Mouse (Mus musculus) right cerebral cortex, adult 2 months (tissue): Measurements from ENCODE around the gene Tbc1d8.
A peak's percentile ranks its signal among the peaks of the same experiment; 100 is the strongest.

Experiments
- DNase-seq, 2 experiments: peaks; one replicate each; pipeline ENCODE4 v3.0.0; 2021 to 2022; ENCODE audit warnings: low spot score in 2 of 2

Tbc1d8 gene

GRCm38 (mm10) chr1:39478057-39478895, at the start of gene Tbc1d8:
Gene Tbc1d8 (minus strand): TSS chr1:39478755.
- DNase-seq: peak; percentile 77 to 80

GRCm38 (mm10) chr1:39528319-39528718, 49.8 kb upstream of the Tbc1d8 start:
- DNase-seq: no peak

DNA sequence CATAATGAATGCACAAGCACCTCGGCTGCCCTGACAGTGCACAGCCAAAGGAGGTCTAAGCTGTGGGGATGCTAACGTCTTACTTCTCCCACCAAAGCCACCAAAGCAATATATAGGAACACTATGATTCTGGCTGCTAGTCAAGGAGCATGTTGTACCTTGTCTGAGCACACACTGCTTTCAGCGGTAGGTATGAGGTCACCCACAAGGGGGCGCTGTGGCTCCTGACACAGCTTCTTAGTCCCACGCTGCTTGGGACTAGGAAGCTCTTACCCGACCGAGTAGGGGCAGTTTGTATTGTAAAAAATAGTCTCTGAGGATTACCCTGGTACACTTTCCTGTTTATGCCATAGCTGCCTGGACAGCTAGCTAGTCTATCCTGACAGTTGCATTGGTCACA, 48.9 kb upstream of the Tbc1d8 start:
- DNase-seq: peak; percentile 68 to 75

GRCm38 (mm10) chr1:39526371-39527167, 48.0 kb upstream of the Tbc1d8 start:
- no peak for DNase-seq

GRCm38 (mm10) chr1:39525763-39526162, 47.2 kb upstream of the Tbc1d8 start:
- DNase-seq: no peak

- peak; percentile 34 to 47 for DNase-seq
Measured at GRCm38 (mm10) chr1:39522519-39522918, 44.0 kb upstream of the Tbc1d8 start.

DNA sequence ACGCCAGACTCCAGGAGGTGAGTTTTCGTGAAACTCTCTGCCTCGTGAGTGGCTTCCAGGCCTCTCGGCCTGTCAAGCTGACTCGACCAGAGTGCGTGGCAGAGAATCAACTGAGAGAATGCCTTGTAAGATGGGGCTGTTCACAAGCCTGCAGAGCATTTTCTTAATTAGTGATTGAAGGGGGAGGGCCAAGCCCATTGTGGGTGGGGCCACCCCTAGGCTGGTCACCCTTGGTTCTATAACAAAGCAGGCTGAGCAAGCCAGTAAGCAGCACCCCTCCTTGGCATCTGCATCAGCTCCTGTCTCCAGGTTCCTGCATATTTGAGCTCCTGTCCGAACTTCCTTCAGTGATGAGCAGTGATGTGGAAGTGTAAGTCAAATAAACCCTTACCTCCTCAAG, 42.8 kb upstream of the Tbc1d8 start:
- DNase-seq: no peak

DNA sequence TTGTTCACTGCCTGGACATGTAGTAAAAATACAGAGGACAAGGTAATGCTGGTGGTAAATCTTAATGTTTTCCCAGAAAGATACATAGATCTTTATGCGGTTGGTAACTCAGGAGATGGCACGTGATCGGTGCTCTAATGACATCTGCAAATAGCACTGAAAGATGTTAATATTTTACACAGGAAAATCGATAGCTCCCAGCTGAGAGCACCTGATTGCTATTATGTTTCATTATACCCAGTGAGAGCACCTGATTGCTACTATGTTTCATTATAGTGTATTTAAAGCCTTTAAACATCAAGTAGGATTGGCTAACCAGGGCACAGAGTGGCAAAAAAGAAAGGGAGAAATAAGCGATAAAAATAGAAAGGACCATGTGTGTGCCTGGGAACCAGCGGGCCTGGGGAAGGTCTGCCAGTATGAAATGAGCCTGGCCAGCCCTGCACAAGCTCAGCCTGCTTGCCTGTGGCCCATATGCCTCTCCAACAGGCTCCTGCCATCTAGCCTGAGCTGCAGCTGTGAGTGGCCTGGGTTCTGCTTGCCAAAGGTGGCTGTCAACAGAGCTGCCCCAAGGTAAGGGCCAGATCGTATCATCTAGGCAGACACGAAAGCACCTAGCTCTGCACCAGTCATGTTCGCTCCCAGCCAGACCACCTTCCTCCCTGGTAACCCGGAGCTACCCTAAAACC, 36.9 kb upstream of the Tbc1d8 start:
- no peak for DNase-seq

DNA sequence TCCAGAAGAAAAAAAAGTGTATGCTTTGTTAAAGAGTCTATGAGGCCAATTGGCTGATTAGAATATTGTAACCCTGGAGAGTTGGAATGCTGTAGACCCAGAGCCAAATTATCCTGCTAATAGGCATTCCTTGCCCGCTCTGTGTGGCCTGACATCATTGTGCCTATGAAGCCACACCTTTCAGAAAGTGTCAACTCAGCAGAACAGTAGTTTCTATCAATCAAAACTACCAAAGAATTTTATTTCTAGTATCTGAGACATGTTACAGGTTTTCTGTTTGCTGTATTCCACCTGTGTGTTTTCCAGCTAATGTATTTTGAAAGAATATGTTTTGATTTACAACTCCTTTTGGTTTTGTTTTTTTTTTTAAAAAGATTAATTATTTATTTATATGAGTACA, 33.6 kb upstream of the Tbc1d8 start:
- no peak for DNase-seq

- no peak for DNase-seq
Measured at GRCm38 (mm10) chr1:39511775-39512174, 33.2 kb upstream of the Tbc1d8 start.

GRCm38 (mm10) chr1:39505600-39505999, 27.0 kb upstream of the Tbc1d8 start:
- no peak for DNase-seq

DNA sequence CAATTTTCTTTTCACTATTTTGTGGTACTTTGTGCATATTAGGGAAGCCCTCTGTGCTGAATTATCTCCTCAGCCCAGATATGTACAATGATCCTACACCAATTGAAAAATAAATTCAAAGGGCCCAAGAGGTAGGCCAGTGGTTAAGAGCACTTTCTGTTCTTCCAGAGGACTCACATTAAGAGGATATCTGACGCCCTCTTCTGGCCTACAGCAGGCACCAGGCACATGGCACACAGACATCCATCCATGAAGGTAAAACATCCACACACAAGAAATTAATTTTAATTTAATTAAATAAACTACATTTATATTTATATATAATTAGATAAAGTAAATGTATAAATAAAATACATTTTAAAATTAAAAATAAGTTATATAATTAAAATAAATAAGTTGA, 25.7 kb upstream of the Tbc1d8 start:
- DNase-seq: peak; percentile 38 to 40

DNA sequence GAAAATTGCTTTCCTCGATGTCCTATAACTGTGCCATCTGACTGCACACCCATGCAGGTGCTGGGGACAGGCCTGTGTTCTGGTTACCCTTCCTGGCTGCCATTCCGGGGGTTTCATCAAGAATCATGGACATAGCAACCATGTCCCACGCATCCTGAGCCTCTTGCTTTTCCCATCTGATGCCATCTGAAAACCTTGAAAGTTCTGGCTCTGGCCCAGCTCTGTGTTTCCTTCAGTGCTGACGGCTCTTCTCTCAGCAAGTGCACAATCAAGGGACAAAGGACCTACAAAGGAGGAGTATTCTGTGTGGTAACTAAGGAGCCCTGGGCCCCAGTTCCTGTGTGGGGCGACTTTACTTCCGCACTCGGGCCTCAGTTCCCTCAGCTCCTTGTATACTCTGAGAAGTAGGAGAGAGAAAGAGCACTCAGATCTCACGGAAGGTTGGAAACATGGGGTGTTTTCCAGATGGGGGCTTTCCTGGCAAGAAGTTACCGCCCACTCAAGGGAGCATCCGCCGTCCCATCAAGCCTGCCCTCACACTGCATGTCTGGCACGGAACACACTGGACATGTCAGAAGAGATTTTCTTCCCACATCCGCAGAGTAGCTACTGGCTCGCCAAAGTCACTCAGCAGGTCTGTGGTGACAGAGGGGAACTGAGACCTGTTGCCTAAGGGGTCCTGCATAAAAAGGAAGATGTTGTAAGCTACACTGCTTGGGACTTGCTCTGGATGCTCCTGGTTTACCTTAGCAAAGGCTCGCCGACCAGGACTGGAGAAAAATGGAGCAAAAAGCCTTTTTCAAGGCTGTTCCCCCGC, 24.5 kb upstream of the Tbc1d8 start:
- peak; percentile 19 to 30 for DNase-seq

DNA sequence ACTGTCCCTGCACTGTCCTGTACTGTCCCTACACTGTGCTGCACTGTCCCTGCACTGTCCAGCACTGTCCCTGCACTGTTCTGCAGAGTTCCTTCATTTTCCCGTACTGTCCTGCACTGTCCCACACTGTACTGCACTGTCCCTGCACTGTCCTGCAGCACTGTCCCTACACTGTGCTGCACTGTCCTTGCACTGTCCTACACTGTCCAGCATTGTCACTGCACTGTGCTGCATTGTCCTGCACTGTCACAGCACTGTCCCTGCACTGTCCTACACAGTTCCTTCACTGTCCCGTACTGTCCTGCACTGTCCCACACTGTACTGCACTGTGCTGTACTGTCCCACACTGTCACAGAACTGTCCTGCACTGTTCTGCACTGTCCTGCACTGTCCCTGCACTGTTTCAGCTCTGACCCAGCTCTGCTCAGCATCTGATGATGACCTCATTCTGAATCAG, 21.0 kb upstream of the Tbc1d8 start:
- no peak for DNase-seq

GRCm38 (mm10) chr1:39497748-39498147, 19.2 kb upstream of the Tbc1d8 start:
- no peak for DNase-seq

DNA sequence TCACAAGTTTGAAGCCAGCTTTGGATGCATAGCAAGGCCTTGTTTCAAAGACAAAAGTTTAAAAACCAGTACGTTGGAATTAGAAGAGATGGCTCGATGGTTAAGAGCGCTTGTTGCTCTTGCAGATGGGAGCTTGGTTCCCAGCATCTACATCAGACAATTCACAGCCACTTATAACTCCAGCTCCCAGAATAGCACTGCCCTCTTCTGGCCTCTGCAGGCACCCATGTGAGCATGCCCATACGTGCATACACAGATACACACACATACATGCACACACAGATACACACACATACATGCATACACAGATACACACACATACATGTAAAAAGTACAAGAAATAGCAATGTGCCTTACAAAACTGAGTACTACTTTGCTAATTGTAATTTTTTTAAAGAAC, 18.4 kb upstream of the Tbc1d8 start:
- no peak for DNase-seq

GRCm38 (mm10) chr1:39493664-39494063, 15.1 kb upstream of the Tbc1d8 start:
- no peak for DNase-seq

- DNase-seq: no peak
Measured at GRCm38 (mm10) chr1:39493165-39493564, 14.6 kb upstream of the Tbc1d8 start.

GRCm38 (mm10) chr1:39487370-39487769, 8.8 kb upstream of the Tbc1d8 start:
- DNase-seq: no peak

DNA sequence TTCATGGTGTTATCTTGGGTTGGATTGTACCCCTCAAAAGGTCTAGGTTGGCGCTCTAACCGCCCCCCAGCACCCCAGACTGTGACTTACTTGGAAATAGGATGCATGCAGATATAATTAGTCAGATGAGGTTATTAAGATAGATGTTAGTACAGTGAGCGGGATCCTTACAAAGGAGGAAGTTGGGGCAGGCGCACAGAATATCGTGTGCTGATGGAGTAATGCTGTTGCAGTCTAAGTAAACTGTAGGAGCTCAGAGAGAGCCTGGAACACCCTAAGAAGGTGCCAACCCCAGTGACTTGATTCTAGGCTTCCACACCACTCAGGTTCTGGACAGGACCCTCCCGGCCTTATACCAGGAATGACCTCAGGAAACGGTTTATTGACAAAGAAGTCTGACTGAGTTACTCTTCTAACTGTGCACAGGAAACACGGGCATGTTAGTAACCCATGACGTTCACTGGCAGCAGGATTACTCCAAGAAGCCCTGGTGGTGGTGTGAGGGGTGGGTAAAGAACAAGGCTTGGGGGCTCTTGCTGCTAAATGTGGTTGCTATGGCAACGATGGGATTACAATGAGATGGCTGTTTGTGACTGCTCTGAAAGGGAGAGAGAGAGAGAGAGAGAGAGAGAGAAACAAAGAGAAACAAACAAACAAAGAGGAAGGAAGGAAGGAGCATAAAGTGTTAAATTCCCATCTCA, 3.7 kb upstream of the Tbc1d8 start:
- DNase-seq: no peak

GRCm38 (mm10) chr1:39479254-39479653, 699 bp upstream of the Tbc1d8 start:
- DNase-seq: no peak
